Mouse (Mus musculus) layer of hippocampus, adult 9-11 months (tissue): ENCODE measurements around the gene Otof.

ENCODE experiments used
- DNase-seq: peaks from one replicate; pipeline ENCODE4 v3.0.0; 2022

The Otof gene

DNA sequence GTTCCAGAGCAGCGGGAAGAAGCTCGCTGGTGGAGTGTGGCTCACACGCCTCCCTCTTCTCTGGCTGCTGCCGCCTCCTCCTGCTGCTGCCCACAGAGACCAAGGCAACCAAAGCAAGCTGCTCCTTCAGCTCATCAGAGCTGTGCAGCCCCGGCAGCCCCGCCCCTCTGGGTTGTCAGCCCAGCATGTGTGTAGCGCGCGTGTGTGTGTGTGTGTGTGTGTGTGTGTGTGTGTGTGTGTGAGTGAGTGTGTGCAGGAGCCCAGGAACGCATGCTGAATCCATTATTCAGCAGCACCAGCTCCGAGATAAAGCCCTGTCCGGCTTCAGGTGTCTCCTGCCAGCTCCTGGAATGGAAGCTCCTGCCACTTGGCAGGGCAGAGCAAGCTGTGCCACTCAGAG lies at the start of gene Otof:
Gene Otof (minus strand): TSS at position 112 of the 400 bp plus-strand sequence.
- DNase-seq, result peak; percentile 82

DNA sequence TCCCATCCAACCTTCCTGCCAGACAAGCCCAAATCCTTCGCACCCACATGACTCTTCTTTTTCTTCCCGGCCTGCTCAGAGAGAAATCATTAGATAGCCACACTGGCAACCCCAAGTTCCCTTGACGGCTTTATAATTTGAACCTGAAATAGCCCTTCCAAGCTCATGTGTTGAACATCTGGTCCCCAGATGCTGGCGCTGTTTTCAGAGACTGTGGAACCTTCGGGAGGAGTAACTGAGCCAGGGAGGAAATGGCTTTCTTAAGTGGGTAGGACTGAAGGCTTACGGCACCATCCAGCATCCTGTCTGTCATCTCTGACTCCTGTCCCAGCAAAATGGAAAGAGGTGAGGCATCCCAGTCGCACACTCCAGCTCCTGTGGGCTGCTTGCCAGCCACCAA lies 35.6 kb upstream of the Otof start:
- DNase-seq, result no peak

DNA sequence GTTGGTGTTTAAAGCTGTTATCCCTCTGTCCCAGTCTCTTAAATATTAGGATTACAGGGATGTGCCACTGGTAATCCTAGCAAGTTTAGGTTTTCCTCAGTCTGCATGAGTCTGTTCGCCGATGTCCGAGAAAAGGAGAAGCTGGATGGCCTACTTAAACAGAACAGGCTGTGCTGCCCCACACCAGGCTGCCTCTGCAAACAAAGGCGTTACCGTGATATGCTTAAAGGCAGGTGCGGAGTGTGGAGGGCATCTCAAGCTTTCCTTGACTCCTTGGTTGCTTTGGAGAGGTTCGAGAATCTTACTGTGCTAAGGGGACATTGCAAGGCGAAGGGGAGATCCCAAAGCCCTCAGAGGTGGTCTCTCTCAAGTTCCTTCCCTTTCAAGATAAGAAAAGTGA lies 35.1 kb upstream of the Otof start:
- DNase-seq, result no peak

DNA sequence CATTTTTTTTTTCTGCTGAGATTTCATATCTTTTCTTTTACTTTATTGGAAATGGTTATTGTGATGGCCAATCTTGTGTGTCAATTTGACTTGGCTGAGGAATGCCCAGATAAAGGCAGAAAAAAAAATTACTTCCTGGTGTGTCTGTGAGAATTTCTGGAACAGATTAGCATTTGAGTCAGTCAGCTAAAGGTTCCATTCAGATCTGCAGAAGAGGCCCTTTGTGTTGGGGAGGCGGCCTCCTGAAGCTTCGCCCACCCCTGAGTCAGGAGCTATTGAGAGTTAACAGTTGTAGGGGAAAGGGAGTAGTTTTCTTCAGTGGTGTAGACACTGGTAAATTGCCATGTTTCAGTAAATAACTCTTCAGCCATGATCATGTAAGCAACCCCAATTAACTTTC lies 33.6 kb upstream of the Otof start:
- no peak for DNase-seq

DNA sequence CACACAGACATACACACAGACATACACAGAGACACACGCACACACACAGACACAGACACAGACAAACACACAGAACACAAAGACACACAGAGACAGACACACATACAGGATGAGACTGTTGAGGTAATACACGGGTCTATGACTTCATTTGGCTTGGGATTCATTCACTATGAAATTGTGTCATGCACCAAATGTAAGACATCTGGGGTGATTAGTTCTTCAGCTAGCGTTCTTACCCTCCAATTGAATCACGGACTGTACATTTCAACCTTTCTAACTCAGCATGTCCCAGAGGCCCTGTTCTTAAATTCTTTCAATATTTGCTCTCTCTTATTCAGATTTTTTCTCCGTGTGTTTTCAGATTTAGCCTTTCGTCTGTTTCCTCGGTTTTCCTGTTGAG lies 32.9 kb upstream of the Otof start:
- DNase-seq, result no peak

DNA sequence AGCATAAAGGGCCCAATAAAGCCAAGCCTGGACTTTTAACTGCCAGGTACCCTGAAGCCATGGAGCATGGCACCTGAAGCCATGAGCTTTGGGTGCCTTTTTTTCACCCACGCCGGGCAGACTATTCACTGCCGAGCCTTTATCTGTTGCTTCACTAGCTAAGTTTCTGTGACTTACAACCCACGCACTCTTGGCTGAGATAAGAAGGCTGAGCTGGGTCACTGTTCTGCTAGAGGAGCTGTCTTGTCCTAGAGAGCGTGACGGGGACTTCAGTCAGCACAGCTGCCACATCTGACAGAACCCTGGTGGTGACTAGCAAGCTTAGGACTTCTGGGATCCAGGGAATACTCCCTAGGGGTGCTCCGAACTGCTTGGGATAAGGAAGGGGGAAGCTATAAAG lies 32.0 kb upstream of the Otof start:
- no peak for DNase-seq

DNA sequence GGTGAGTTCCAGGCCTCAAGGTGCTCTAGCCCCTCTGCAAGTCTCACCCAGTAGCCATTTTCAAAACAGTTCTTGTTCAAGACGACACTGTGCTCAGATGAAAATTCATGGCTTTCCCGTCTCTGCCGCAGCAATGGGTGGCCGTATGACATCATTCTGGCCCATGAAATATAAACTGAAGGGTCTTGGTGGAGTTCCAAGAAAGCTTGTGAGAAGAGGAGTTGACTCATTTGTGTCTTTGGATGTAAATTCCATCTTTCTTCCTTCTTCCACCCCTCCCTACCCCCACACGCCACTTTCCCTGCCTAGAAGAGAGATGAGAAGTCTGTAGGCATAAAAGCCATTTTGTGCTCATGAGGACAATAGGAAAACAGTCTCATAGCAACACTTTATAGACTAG lies 29.1 kb upstream of the Otof start:
- no peak for DNase-seq

DNA sequence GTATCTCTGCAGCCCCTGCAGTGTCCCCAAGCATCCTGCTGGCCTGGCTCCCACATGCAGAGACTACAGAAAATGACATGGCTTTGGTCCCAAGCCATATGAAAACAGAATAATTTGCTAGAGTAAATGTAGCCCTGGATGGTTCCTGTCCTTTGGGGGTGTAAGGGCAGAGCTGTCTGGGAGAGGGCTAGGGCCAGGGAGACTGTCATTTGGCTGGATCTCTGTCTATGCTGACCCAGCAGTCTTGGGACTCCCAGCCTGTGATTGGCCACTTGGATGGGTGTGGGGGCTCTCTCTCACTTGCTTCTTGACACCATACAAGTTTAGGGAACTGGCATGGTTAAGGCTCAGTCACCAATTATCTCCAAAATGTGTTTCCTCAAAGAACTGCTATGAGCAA lies 28.5 kb upstream of the Otof start:
- DNase-seq, result no peak

DNA sequence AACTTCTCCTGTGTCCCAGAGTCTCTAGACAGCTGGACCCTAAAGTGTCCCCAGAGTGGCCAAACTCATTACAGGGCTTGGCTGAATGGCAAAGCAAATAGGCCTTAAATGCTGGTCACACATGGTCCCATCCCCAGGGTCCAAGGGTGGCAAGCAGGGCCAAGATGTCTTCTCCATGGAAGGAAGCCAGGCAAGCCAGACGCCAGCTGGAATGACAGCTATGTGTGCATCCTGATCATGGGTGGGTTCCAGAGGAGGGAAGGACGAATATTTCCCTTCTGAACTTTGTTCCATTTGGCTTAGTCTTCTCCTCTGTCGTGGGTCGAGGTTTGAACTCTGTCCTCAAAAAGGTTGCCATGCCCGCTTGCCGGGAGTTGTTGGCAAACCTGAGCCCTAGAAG lies 23.4 kb upstream of the Otof start:
- DNase-seq, result no peak

DNA sequence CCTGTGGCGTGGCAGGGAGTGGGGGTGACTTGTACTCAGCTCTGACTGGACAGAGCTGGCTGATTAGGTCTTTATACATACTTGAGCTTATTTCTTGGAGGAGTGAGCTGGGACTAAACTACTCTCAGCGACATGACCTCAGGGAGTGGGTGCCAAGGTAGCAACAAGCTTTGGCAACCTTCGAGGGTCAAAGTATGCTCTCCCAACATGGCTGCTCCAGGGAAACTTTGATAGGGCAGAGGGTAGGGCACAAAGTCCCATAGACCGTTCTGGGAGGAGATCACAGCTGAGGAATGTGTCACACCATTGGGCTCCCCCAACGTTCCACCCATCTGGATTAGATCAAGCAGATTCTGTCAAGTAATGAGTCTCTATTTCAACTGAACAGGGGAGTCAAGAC lies 22.9 kb upstream of the Otof start:
- DNase-seq, result no peak

DNA sequence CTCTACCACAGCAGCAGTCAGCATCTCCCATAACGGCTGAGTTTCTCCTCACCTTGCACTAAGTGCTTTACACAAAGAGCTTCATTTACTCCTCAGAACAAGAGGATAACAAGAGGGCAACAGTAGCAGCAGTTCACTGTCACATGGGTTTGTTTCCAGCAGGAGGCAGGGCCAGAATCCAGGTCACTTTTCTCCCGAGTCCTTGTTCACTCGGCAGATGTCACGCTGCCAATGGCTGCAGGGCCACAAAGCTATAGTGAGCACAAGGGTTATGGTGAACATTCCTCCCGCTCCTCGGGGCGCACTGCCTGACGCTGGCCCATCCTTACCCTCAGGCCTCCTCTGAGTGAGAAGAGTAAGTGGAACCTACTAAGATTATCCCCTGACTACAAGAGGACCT lies 21.8 kb upstream of the Otof start:
- no peak for DNase-seq

DNA sequence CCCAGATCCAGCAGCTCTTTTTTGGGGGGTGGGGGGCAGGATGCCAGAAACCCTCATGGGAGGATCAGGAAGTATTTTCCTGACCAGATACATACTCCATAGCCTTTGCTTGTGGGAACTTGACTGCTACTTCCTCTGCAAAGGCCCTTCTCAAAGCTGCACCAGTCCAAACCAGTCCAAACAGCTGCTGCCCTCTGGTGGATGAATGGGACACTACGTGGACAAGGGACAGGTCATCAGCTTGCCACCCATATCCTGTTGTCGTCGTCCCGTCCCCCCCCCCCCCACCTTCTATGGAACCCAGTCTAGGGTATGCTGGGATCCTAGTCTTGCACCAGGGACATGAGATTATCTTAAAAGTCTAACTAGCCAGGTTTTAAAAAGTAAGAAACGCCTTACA lies 20.6 kb upstream of the Otof start:
- DNase-seq, result peak; percentile 59

DNA sequence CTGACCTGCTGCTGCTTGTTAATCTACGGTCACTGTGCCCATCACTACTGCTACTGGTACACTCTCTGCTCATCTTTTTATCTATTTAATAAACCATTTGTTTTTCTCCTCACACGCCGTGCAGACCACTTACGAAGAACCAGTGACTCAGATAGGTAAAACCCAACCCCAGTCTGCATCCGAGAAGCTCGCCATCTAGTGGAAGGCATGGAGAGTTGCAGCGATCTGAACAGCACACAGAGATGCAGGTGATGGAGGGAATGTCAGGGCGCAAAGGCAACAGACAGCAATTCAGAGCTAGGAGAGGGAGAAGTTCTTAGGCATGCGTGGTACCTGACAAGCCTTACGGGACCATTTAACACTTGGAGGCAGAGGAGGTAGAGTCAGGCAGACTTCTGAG lies 14.8 kb upstream of the Otof start:
- no peak for DNase-seq

DNA sequence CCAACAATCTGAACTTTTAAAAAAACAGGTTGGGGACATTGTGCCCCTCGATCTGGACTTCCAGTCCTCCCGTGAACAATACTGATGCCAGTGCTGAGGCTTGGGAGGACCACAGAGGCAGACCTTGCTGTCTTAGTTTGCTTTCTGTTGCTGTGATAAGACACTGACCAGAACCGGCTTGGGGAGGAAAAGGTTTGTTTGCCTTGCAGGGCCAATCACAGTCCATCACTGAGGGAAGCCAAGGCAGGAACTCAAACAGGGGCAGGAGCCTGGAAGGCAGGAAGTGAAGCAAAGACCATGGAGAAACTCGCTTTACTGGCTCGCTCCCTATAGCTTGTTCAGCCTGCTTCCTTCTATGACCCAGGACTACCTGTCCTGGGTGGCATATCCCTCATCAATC lies 10.4 kb upstream of the Otof start:
- no peak for DNase-seq

DNA sequence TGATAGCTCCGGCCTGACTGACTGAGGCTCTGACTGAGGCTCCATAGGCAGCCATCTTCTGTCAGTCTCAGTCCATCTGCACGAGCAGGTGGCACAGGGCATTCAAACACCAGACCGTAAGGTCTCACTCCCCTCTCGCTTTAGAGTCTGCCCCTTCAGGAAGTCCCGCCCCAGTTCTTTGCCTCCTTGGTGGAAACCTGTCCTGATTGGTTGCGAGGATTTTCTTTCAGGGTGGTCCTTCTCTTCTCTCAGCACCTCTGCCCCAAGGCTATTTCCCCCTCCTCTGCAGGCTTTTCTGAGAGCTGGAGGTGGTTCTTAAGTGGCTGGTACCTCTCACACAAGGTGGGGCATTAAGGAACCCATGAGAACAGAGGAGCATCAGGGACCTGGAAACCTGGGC lies 8.7 kb upstream of the Otof start:
- DNase-seq, result no peak

DNA sequence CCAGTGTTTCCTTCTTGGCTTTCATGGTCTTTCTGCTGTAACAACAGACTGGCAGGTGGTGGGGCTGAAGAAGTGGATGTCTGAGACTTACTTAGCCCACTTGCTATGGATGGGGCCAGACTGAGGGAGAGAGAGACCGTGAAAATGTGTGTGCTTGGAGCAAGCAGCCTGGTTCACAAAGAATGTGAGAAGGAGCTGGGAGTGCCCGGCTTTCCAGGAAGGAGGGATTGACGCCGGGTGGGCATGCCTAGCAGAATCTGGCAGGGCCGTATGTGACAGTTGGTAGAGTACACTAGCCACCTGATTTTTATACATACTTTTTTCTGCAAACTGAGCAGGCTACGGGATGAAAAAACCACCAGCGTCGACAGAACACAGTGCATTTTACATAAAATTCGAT lies 4.6 kb upstream of the Otof start:
- DNase-seq, result peak; percentile 19

DNA sequence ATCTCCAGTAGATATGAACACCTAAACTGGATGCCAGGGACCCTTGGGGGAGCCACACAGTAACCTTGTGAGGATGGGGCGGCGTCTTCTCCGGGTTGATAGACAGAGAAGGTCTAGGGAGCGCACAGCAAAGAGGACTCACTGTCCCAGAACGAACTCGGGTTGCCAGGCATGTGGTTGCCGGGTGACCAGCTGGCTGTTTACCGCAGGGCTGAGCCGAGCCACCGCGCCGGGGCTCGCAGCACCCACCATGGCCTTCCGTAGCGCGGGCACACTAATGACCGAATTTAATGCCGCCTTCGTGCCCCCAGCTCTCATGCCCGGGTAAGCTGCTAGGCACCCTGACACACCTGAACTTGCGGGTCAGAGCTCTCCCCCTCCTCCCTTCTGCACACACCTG lies 4.1 kb upstream of the Otof start, which contains the start of gene 1700001C02Rik:
Gene 1700001C02Rik (plus strand): TSS at position 187 of the 400 bp plus-strand sequence.
- DNase-seq, result no peak

DNA sequence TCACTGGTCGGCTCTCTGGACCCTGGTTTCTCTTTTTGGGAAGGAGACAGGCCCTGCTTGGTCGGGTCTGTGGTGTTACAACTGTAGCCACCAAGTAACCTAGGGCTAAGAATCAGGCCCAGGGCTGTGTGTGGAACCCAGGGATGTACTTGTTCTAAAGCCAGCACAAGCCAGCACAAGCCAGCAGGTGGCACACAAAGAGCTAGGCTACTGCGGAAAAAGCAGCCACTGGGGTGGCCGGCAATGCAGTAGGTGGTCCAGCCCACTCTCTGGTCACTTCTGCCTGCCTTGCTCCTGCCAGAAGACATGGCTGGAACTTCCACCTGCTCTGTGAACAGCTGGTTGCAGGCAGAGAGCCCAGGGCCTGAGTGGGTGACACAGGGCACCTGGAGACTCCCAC lies 1.6 kb downstream of the Otof start:
- DNase-seq, result no peak

DNA sequence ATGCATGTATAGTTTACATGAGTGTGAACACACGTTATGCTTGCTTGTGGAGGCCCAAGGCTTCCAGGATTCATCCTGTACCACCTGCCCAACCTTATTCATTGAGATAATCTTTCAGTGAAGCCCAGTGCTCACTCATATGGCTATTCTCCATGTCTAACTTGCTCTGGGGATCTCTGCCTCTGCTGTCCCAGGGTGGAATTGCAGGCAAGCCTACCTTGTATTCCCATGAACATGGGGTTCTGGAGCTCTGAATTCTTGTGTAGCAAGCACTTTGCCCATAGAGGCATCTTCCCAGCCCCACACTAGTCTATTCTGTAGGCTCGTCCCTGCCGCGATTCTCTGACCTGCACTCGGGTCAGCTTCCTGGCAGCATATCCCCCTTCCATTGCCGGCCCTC lies 5.7 kb downstream of the Otof start:
- peak; percentile 21 for DNase-seq

DNA sequence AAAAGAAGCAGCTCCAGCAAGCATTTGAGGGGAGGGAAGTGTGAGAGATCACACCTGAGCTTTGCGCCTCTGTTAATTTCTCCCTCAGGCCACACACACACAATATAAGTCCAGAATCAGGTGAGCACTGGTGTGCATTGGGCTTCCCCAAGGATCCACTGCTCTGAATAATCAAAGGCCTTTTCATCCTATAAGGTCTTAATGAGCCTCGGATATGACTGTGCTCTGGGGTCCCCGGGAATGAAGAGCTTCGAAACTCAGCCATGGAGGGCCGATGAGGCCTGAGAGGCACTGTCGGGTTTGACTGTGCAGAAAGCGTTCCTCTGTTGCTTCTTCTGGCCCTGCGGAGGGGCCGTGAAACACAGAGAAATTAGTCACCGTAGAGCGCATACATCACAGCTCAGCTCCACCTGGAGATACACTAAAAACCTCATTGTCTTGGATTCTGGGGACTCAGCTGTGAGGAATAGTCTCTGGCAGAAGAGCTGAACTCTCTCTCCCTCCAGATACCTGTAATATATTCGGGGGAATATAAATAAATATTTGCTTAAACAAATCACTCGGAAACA lies 17.3 kb downstream of the Otof start:
- DNase-seq, result no peak

DNA sequence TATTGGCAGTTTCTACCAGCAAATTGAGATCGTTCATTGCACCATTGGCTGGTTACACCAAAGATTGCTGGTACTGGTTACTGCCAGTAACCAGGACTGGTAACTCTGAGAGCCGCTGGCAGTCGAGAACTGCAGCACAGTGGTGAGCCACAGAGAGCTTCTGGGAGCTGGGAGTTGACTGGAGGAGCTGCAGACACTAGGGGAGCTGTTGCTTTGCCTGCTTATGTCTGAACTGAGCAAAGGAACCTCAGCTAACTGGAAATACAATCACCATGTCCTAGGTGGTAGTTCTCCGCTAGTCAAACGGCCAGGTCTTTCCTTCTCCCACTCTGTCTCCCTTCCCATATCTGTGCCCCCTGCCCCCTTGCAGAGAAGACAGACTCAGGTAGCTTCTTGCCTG lies 19.5 kb downstream of the Otof start:
- DNase-seq, result peak; percentile 12

DNA sequence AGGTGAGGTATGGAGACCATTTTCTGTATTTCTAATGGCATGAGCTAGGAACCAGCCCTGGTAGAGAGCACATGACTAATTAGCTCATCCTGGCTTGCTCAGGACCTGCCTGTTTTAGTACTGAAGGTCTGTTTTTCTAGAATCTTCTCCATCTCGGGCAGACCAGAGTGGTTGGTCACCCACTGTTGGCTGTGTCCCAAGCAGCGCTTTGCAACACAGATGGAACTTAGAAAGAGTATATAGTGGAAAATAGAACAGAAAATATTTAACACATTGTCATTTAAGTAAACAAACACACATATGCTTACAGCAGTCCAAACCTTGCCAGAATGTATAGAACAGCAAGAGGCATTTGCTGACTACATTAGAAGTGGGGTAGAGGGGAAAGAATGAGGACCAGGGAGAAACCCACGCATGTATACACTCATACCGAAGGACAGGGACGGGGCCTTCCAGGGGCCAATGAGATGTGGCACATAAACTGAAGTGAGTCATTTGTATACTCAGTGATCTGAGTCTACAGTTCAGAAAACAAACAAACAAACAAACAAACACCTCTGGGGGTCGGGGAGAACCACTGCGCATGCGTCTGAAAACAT lies 21.3 kb downstream of the Otof start:
- no peak for DNase-seq

DNA sequence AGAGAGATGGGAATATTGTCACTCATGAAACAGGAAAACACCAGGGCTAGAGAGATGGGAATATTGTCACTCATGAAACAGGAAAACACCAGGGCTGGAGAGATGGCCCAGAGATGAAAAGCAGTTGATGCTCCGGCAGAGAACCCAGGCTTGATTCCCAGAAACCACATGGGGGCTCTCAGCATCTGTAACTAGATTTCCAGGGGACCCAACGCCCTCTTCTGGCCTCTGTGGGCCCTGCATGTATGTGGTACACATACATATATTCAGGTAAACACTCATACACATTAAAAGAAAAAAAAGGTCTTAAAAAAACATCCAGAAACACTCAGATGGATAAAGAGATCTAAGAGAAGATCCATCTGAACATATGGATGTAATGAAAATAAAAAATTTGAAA lies 22.8 kb downstream of the Otof start:
- no peak for DNase-seq

DNA sequence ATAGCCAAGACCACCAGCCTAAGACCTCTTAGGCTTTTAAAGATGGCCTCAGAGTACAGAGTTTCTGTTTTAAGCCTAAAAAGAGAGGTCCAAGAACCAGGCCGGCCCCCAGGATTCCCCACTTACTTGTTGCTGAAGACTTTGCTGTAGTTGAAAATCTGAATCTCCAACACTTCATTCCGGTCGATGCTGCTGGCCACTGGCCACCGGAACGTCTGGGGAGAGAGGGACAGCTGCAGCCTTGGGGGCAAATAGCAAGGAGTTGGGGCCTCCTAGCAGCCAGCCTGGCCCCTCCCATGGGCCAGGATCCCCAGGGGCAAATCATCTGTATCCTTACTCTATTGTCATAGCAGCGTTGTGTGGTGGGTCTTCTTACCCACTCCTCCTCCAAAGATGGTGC lies 34.3 kb downstream of the Otof start:
- DNase-seq, result no peak

DNA sequence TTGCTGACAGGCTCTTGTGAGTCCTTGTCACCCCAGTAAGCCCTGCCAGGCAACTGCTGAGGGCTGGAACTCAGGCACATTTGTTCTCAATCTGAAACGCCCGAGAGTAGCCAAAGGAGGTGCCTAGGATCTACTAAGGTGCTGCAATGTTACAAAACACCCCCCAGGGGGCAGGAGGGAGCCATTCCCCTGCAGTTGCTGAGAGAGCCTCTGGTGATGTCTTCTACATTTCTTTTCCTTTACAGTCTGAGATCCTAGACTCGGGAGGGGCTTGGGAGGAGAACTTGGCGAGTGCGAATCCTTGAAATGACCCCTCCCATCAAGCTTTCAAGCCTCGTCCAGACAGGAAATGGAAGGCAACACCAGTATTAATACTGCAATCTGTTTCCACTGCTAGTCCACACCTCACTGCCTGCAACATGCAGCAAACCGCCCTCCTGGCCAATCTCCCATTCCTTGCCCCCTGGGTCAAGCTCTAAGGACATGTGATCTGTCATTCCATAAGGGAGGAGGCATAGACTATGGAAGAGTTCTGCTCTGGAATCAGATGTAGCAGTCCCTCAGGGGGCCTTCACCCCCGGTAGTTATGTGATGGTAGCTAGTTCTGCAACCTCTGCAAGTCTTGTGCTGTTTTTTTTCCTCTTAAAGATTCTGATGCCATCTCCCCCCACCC lies 38.0 kb downstream of the Otof start:
- DNase-seq, result no peak
